In genomic region chr8:106592458-106592857, GRCm38 (mm10) we compare ENCODE assay signal across 18 mouse cellular contexts. TPM values are rescaled to one million over a fixed set of nuclear protein-coding genes. Genes with fewer than 3 reads are reported as not detected.
DNase-seq lines count a peak whose midpoint lies in the region; ATAC-seq and TF ChIP-seq lines count a peak whose summit lies in the region.
"Had no signal": no experiment of that assay in that cellular context is flagged by ENCODE, and none has a peak within 500 bp of the region (broad histone marks: within the 10 kb centered on the region; RNA-seq: fewer than 3 reads in every experiment).

No protein-coding gene starts in this region.

- no peak overlapping the region for H3K9ac ChIP-seq in intestine, embryonic 15.5 days
- H3K9ac ChIP-seq in intestine, postnatal 0 days (ENCODE audit: low read depth, low read length), result no peak overlapping the region
- H3K9ac ChIP-seq in stomach, postnatal 0 days (ENCODE audit: low read length), result no peak overlapping the region
- no peak overlapping the region for H3K9ac ChIP-seq in heart, embryonic 11.5 days (ENCODE audit: low read depth, low read length)
- H3K9ac ChIP-seq: embryonic facial prominence, embryonic 12.5 days; forebrain, embryonic 13.5 days; forebrain, embryonic 15.5 days had no signal

- H3K27me3 ChIP-seq in intestine, embryonic 15.5 days (replicated peaks), result no peaks in the 10 kb centered on the region
- no peaks in the 10 kb centered on the region for H3K27me3 ChIP-seq in intestine, postnatal 0 days (replicated peaks; ENCODE audit: control insufficient read depth, insufficient read depth, low read length)
- no peaks in the 10 kb centered on the region for H3K27me3 ChIP-seq in stomach, postnatal 0 days (ENCODE audit: control insufficient read depth, insufficient read depth, low read length)
- no peaks in the 10 kb centered on the region for H3K27me3 ChIP-seq in heart, embryonic 11.5 days (ENCODE audit: control insufficient read depth, insufficient read depth, low read length)
- H3K27me3 ChIP-seq: embryonic facial prominence, embryonic 12.5 days; forebrain, embryonic 13.5 days; forebrain, embryonic 15.5 days had no signal

- TF ChIP-seq EP300 in stomach, postnatal 0 days (optimal IDR thresholded peaks at IDR 0.05), result no peak

- ATAC-seq in intestine, embryonic 15.5 days, result peak; percentile 60
- ATAC-seq in intestine, postnatal 0 days, result peak; percentile 75
- ATAC-seq in stomach, postnatal 0 days (ENCODE audit: low FRiP score, low TSS enrichment), result peak; percentile 18; the same call in 1 of the 2 replicates
- ATAC-seq in heart, embryonic 11.5 days (replicated peaks; ENCODE audit: insufficient number of reproducible peaks, low FRiP score, low TSS enrichment), result no peak
- ATAC-seq: forebrain, embryonic 13.5 days; forebrain, embryonic 15.5 days had no signal

- no peak for TF ChIP-seq CTCF in intestine, postnatal 0 days (IDR thresholded peaks at IDR 0.05; ENCODE audit: low read depth)
- no peak for TF ChIP-seq CTCF in stomach, postnatal 0 days (IDR thresholded peaks at IDR 0.05; ENCODE audit: low read depth)
- no peak for TF ChIP-seq CTCF in lung, adult 2 months (IDR thresholded peaks at IDR 0.05; ENCODE audit: insufficient read depth, low read length)

- no peak overlapping the region for H3K4me2 ChIP-seq in intestine, embryonic 15.5 days (replicated peaks)
- H3K4me2 ChIP-seq in intestine, postnatal 0 days (replicated peaks; ENCODE audit: low read depth), result no peak overlapping the region
- H3K4me2 ChIP-seq in stomach, postnatal 0 days (replicated peaks; ENCODE audit: low read depth), result no peak overlapping the region
- H3K4me2 ChIP-seq in heart, embryonic 11.5 days, result no peak overlapping the region
- H3K4me2 ChIP-seq: embryonic facial prominence, embryonic 12.5 days; forebrain, embryonic 13.5 days; forebrain, embryonic 15.5 days had no signal

- TF ChIP-seq POLR2A in lung, adult 2 months (IDR thresholded peaks at IDR 0.05; ENCODE audit: borderline replicate concordance, extremely low read depth, low read depth, low read length), result no peak

- no peaks in the 10 kb centered on the region; the same call in 1 of the 2 replicates for H3K4me1 ChIP-seq in intestine, embryonic 15.5 days (replicated peaks)
- H3K4me1 ChIP-seq in intestine, postnatal 0 days (replicated peaks; ENCODE audit: control insufficient read depth, insufficient read depth, low read length), result 0 out of 2 replicates have a peak, but pooled peaks cover 3% of the 10 kb centered on the region
- no peaks in the 10 kb centered on the region for H3K4me1 ChIP-seq in stomach, postnatal 0 days (replicated peaks; ENCODE audit: control insufficient read depth, insufficient read depth)
- peaks cover 4% of the 10 kb centered on the region; the same call in 1 of the 2 replicates for H3K4me1 ChIP-seq in lung, adult 2 months (ENCODE audit: control insufficient read depth, insufficient read depth, low read length)
- no peaks in the 10 kb centered on the region for H3K4me1 ChIP-seq in heart, embryonic 11.5 days (ENCODE audit: control insufficient read depth, insufficient read depth, low read length)
- H3K4me1 ChIP-seq: embryonic facial prominence, embryonic 12.5 days; forebrain, embryonic 13.5 days; forebrain, embryonic 15.5 days had no signal

- 49% methylated on average over 3 of the region's 3 CpGs for WGBS in intestine, embryonic 15.5 days
- 25% methylated on average over 3 of the region's 3 CpGs for WGBS in intestine, postnatal 0 days
- WGBS in stomach, postnatal 0 days, result 56% methylated on average over 3 of the region's 3 CpGs
- 37% methylated on average over 3 of the region's 3 CpGs for WGBS in lung, adult 2 months
- 47% methylated on average over 2 of the region's 3 CpGs for WGBS in heart, embryonic 11.5 days (ENCODE audit: insufficient replicate concordance)

- H3K9me3 ChIP-seq in intestine, embryonic 15.5 days, result no peaks in the 10 kb centered on the region
- no peaks in the 10 kb centered on the region for H3K9me3 ChIP-seq in intestine, postnatal 0 days (ENCODE audit: control insufficient read depth)
- no peaks in the 10 kb centered on the region for H3K9me3 ChIP-seq in stomach, postnatal 0 days (ENCODE audit: control insufficient read depth, low read length)
- no peaks in the 10 kb centered on the region for H3K9me3 ChIP-seq in heart, embryonic 11.5 days (replicated peaks; ENCODE audit: control insufficient read depth, low read length)
- H3K9me3 ChIP-seq: embryonic facial prominence, embryonic 10.5 days; embryonic facial prominence, embryonic 12.5 days; forebrain, embryonic 13.5 days; forebrain, embryonic 15.5 days had no signal

- peak; percentile 72 for DNase-seq in stomach, postnatal 0 days (ENCODE audit: low spot score)
- no peak for DNase-seq in lung, adult 2 months
- no peak for DNase-seq in natural killer cell, adult 2 months (ENCODE audit: low spot score in 2 of 2)
- DNase-seq: adrenal gland, adult 2 months; adrenal gland, postnatal 10 days; adrenal gland, postnatal 25 days; cerebellum, adult 11 months; cerebellum, adult 2 months; cerebellum, adult 9-10 months; cerebellum, postnatal 10 days; cerebellum, postnatal 25 days had no signal

- no peak overlapping the region for H3K4me3 ChIP-seq in intestine, embryonic 15.5 days (replicated peaks)
- no peak overlapping the region for H3K4me3 ChIP-seq in intestine, postnatal 0 days (ENCODE audit: low read depth, low read length)
- H3K4me3 ChIP-seq in stomach, postnatal 0 days (ENCODE audit: low read depth, low read length), result no peak overlapping the region
- H3K4me3 ChIP-seq in lung, adult 2 months (replicated peaks; ENCODE audit: extremely low read depth, low read depth, low read length), result no peak overlapping the region
- H3K4me3 ChIP-seq in heart, embryonic 11.5 days (ENCODE audit: low read depth, low read length), result no peak overlapping the region
- H3K4me3 ChIP-seq: embryonic facial prominence, embryonic 10.5 days; embryonic facial prominence, embryonic 12.5 days; forebrain, embryonic 13.5 days; forebrain, embryonic 15.5 days had no signal

- no peaks in the 10 kb centered on the region for H3K36me3 ChIP-seq in intestine, embryonic 15.5 days
- no peaks in the 10 kb centered on the region for H3K36me3 ChIP-seq in intestine, postnatal 0 days (ENCODE audit: control insufficient read depth, insufficient read depth)
- H3K36me3 ChIP-seq in stomach, postnatal 0 days (ENCODE audit: control insufficient read depth, insufficient read depth, low read length), result no peaks in the 10 kb centered on the region
- H3K36me3 ChIP-seq in heart, embryonic 11.5 days (ENCODE audit: control insufficient read depth, insufficient read depth, low read length), result no peaks in the 10 kb centered on the region
- H3K36me3 ChIP-seq: embryonic facial prominence, embryonic 10.5 days; embryonic facial prominence, embryonic 12.5 days; forebrain, embryonic 15.5 days had no signal

- no peak overlapping the region for H3K27ac ChIP-seq in intestine, embryonic 15.5 days
- H3K27ac ChIP-seq in intestine, postnatal 0 days (ENCODE audit: low read depth, low read length), result no peak overlapping the region
- H3K27ac ChIP-seq in stomach, postnatal 0 days (replicated peaks), result no peak overlapping the region
- H3K27ac ChIP-seq in heart, embryonic 11.5 days (ENCODE audit: low read depth, low read length), result no peak overlapping the region
- H3K27ac ChIP-seq: embryonic facial prominence, embryonic 10.5 days; embryonic facial prominence, embryonic 12.5 days; forebrain, embryonic 13.5 days; forebrain, embryonic 15.5 days had no signal

RNA-seq across cellular contexts. Expression of gene Cdh1, which starts 10.7 kb away (rescaled TPM):
- polyA plus RNA-seq in intestine, embryonic 15.5 days (2015; fragmentation: Nextera tagmentation; extraction: Ambion mirVana), result 152 and 158 TPM in 2 replicates
- 82.1 and 88.1 TPM in 2 replicates for polyA plus RNA-seq in intestine, postnatal 0 days (2015; fragmentation: Nextera tagmentation; extraction: Ambion mirVana)
- 118 and 131 TPM in 2 replicates for polyA plus RNA-seq in stomach, postnatal 0 days (2015; fragmentation: Nextera tagmentation; extraction: Ambion mirVana)
- polyA plus RNA-seq in lung, adult 2 months (2012; rRNA removed), result 124 and 140 TPM in 2 replicates
- 1.4 and 1.7 TPM in 2 replicates for polyA plus RNA-seq in heart, embryonic 11.5 days (2014; fragmentation: Nextera tagmentation; extraction: Ambion mirVana)

RNA-seq across cellular contexts. Expression of gene Gm10073, which starts 19.2 kb away (rescaled TPM):
- 15.5 and 20.2 TPM in 2 replicates for polyA plus RNA-seq in intestine, embryonic 15.5 days (2015; fragmentation: Nextera tagmentation; extraction: Ambion mirVana)
- 8.8 and 9.2 TPM in 2 replicates for polyA plus RNA-seq in intestine, postnatal 0 days (2015; fragmentation: Nextera tagmentation; extraction: Ambion mirVana)
- polyA plus RNA-seq in stomach, postnatal 0 days (2015; fragmentation: Nextera tagmentation; extraction: Ambion mirVana), result 13.8 and 14.2 TPM in 2 replicates
- 21.8 and 38.0 TPM in 2 replicates for polyA plus RNA-seq in lung, adult 2 months (2012; rRNA removed)
- 6.9 and 7.6 TPM in 2 replicates for polyA plus RNA-seq in heart, embryonic 11.5 days (2014; fragmentation: Nextera tagmentation; extraction: Ambion mirVana)

Comparison
In these comparisons a context has a peak if more than half of its experiments do, and no peak if none do; other contexts are left out.
1. RNA of gene Cdh1, which starts 10.7 kb away (polyA plus RNA-seq): 152 to 158 TPM in intestine, embryonic 15.5 days, 124 to 140 TPM in lung, adult 2 months, 118 to 131 TPM in stomach, postnatal 0 days and 82.1 to 88.1 TPM in intestine, postnatal 0 days; 1.4 to 1.7 TPM in heart, embryonic 11.5 days; every median in the first group is over 10 times any median in the second.